Mouse (Mus musculus) heart, embryonic 14.5 days (tissue): ENCODE data around the gene Exoc3l2. TPM values are rescaled to one million over a fixed set of nuclear protein-coding genes. Genes with fewer than 3 reads are reported as not detected.
A peak's percentile ranks its signal among the peaks of the same experiment; 100 is the strongest.

ENCODE experiments used
- ATAC-seq: fragments of 200-750 bp; cut with Nextera tagmentation; 2 replicates; pipeline ENCODE4 v1.8.0; 2017; ENCODE audit warnings: low read depth, moderate TSS enrichment; ENCODE audit not compliant: insufficient number of reproducible peaks, insufficient read depth, low FRiP score
- H3K27ac ChIP-seq, 2 experiments: fragments of 200-500 bp in 1 of 2; fragments of 300-500 bp in 1 of 2; sonication (generic) in 1 of 2; replicated peaks in 1 of 2; 2 replicates each; pipeline ENCODE4 v1.5.1; 2012 to 2014; ENCODE audit warnings: low read depth in 2 of 2, low read length in 2 of 2, control low read depth in 1 of 2, mild to moderate bottlenecking in 1 of 2, mixed read lengths in 1 of 2; ENCODE audit not compliant: control insufficient read depth in 1 of 2, insufficient read depth in 1 of 2
- H3K27me3 ChIP-seq: fragments of 300-500 bp; sonication (generic); 2 replicates; pipeline ENCODE4 v1.6.1; 2014; ENCODE audit warnings: mild to moderate bottlenecking, low read length, control low read depth; ENCODE audit not compliant: control insufficient read depth, insufficient read depth
- H3K36me3 ChIP-seq: fragments of 300-500 bp; sonication (generic); 2 replicates; pipeline ENCODE4 v1.6.1; 2014; ENCODE audit warnings: mild to moderate bottlenecking, control low read depth, low read length, mixed read lengths; ENCODE audit not compliant: control insufficient read depth, insufficient read depth
- H3K4me1 ChIP-seq, 2 experiments: fragments of 200-500 bp in 1 of 2; fragments of 300-500 bp in 1 of 2; sonication (generic) in 1 of 2; 2 replicates each; pipeline ENCODE4 v1.6.1; 2012 to 2014; ENCODE audit warnings: low read length in 2 of 2, control low read depth in 1 of 2, mixed read lengths in 1 of 2; ENCODE audit not compliant: control insufficient read depth in 2 of 2, insufficient read depth in 2 of 2
- H3K4me2 ChIP-seq: fragments of 300-500 bp; sonication (generic); 2 replicates; pipeline ENCODE4 v1.6.1; 2014; ENCODE audit warnings: mild to moderate bottlenecking, low read length
- H3K4me3 ChIP-seq, 2 experiments: fragments of 200-500 bp in 1 of 2; fragments of 300-500 bp in 1 of 2; sonication (generic) in 1 of 2; 2 replicates each; pipeline ENCODE4 v1.5.1; 2012 to 2014; ENCODE audit warnings: low read length in 2 of 2, mild to moderate bottlenecking in 2 of 2, control low read depth in 1 of 2, low read depth in 1 of 2, moderate library complexity in 1 of 2; ENCODE audit not compliant: control insufficient read depth in 1 of 2, insufficient read depth in 1 of 2
- H3K9ac ChIP-seq: fragments of 300-500 bp; sonication (generic); 2 replicates; pipeline ENCODE4 v1.6.1; 2014; ENCODE audit warnings: mild to moderate bottlenecking, low read length
- H3K9me3 ChIP-seq: fragments of 300-500 bp; sonication (generic); 2 replicates; pipeline ENCODE4 v1.6.1; 2016; ENCODE audit warnings: low read length, control low read depth; ENCODE audit not compliant: control insufficient read depth
- WGBS: fragments of 180-500 bp; shearing (Covaris S2); extraction: QIAGEN DNeasy Blood & Tissue Kit; methylation state at CpG from one replicate; pipeline ENCODE4 v1.1.7; 2014; 5-methylcytosine and 5-hydroxymethylcytosine counted together
- polyA plus RNA-seq: library from polyadenylated mRNA; unstranded; fragments of >200 nt; fragmentation: Nextera tagmentation; extraction: Ambion mirVana; gene quantifications from 2 replicates; pipeline ENCODE4 v1.2.1, GENCODE M21; 2014

Exoc3l2 gene
- polyA plus RNA-seq, 1 experiment from 2014 or later: 1.8 TPM

- Histone ChIP-seq H3K9ac (no peak overlapping the region), H3K36me3 (peaks cover 85% of the 10 kb centered on the region), H3K4me1 (no peaks in the 10 kb centered on the region), H3K4me2 (no peak overlapping the region), H3K27me3 (no peaks in the 10 kb centered on the region), H3K4me3 (no peak overlapping the region), H3K27ac (peak overlapping the region; percentile 20 to 42; a peak in 2 of 4 replicates), H3K9me3 (no peaks in the 10 kb centered on the region)
- 60% methylated on average over 9 of the region's 9 CpGs for WGBS
- ATAC-seq: 0 out of 2 replicates have a peak, but pooled peaks have one; percentile 23
Observed at GRCm38 (mm10) chr7:19441448-19442091, 21.6 kb upstream of the Exoc3l2 start.

GRCm38 (mm10) chr7:19443344-19443743 is 19.8 kb upstream of the Exoc3l2 start:
- no peaks in the 10 kb centered on the region for H3K4me1 ChIP-seq
- 37% methylated on average over 3 of the region's 3 CpGs for WGBS
- H3K27me3 ChIP-seq: no peaks in the 10 kb centered on the region
- no peaks in the 10 kb centered on the region for H3K9me3 ChIP-seq
- no peak overlapping the region for H3K9ac ChIP-seq
- no peak overlapping the region for H3K4me3 ChIP-seq
- no peak; the same call in 1 of the 2 replicates for ATAC-seq
- H3K27ac ChIP-seq: no peak overlapping the region
- peaks cover 84% of the 10 kb centered on the region for H3K36me3 ChIP-seq
- no peak overlapping the region for H3K4me2 ChIP-seq

- H3K27me3 ChIP-seq: no peaks in the 10 kb centered on the region
- no peaks in the 10 kb centered on the region for H3K9me3 ChIP-seq
- H3K27ac ChIP-seq: no peak overlapping the region
- H3K4me2 ChIP-seq: no peak overlapping the region
- WGBS: 78% methylated on average over 12 of the region's 12 CpGs
- no peak for ATAC-seq
- no peak overlapping the region for H3K4me3 ChIP-seq
- no peak overlapping the region for H3K9ac ChIP-seq
- peaks cover 91% of the 10 kb centered on the region for H3K36me3 ChIP-seq
- H3K4me1 ChIP-seq: no peaks in the 10 kb centered on the region
Observed at GRCm38 (mm10) chr7:19444801-19445200, 18.3 kb upstream of the Exoc3l2 start.

GRCm38 (mm10) chr7:19447689-19448088 is 15.4 kb upstream of the Exoc3l2 start:
- no peak overlapping the region for H3K4me2 ChIP-seq
- H3K4me1 ChIP-seq: no peaks in the 10 kb centered on the region
- ATAC-seq: no peak
- H3K9me3 ChIP-seq: no peaks in the 10 kb centered on the region
- peaks cover 85% of the 10 kb centered on the region for H3K36me3 ChIP-seq
- H3K9ac ChIP-seq: no peak overlapping the region
- H3K4me3 ChIP-seq: no peak overlapping the region
- H3K27me3 ChIP-seq: no peaks in the 10 kb centered on the region
- WGBS: 91% methylated on average over 16 of the region's 16 CpGs
- H3K27ac ChIP-seq: no peak overlapping the region

- Histone ChIP-seq H3K27ac (no peak overlapping the region), H3K4me1 (no peaks in the 10 kb centered on the region), H3K36me3 (peaks cover 75% of the 10 kb centered on the region), H3K9me3 (no peaks in the 10 kb centered on the region), H3K9ac (no peak overlapping the region), H3K4me2 (no peak overlapping the region), H3K27me3 (no peaks in the 10 kb centered on the region), H3K4me3 (no peak overlapping the region)
- no peak for ATAC-seq
- 78% methylated on average over 12 of the region's 12 CpGs for WGBS
Observed at GRCm38 (mm10) chr7:19449165-19449564, 14.0 kb upstream of the Exoc3l2 start.

GRCm38 (mm10) chr7:19455186-19455585 is 7.9 kb upstream of the Exoc3l2 start:
- Histone ChIP-seq H3K36me3 (peaks cover 26% of the 10 kb centered on the region), H3K9me3 (no peaks in the 10 kb centered on the region), H3K27ac (no peak overlapping the region), H3K4me3 (no peak overlapping the region), H3K27me3 (no peaks in the 10 kb centered on the region), H3K9ac (no peak overlapping the region), H3K4me1 (peaks cover 9 to 25% of the 10 kb centered on the region in 2 experiments), H3K4me2 (no peak overlapping the region)
- WGBS: 91% methylated on average over 4 of the region's 4 CpGs
- no peak for ATAC-seq

GRCm38 (mm10) chr7:19455819-19456495 is 7.2 kb upstream of the Exoc3l2 start:
- peaks cover 18% of the 10 kb centered on the region for H3K36me3 ChIP-seq
- H3K27me3 ChIP-seq: no peaks in the 10 kb centered on the region
- H3K4me2 ChIP-seq: no peak overlapping the region
- H3K27ac ChIP-seq: no peak overlapping the region
- H3K9ac ChIP-seq: no peak overlapping the region; the same call in 1 of the 2 replicates
- ATAC-seq: no peak
- H3K4me3 ChIP-seq: no peak overlapping the region
- WGBS: 48% methylated on average over 11 of the region's 11 CpGs
- H3K4me1 ChIP-seq: peaks cover 9 to 25% of the 10 kb centered on the region in 2 experiments
- H3K9me3 ChIP-seq: no peaks in the 10 kb centered on the region
